Mouse (Mus musculus) lung, postnatal 0 days (tissue): ENCODE results near the gene Smg1.

Source experiments
- CTCF ChIP-seq: IDR thresholded peaks from 2 replicates; pipeline ENCODE4 v1.5.1; 2016; ENCODE audit warnings: antibody characterized with exemption, mild to moderate bottlenecking
- EP300 ChIP-seq: IDR thresholded peaks from 2 replicates; pipeline ENCODE4 v1.6.1; 2016; ENCODE audit warnings: antibody characterized with exemption, mild to moderate bottlenecking, control low read depth

GRCm38 (mm10) chr7:118115877-118116568, 127.4 kb downstream of the Smg1 start, which contains the start of gene Rps15a:
- TF ChIP-seq EP300 (peak; percentile 96), CTCF (peak; percentile 25)
